Mouse (Mus musculus) olfactory bulb, adult 2 months (tissue): Measurements from ENCODE around the gene Pofut1.
"Not testable (repeated sequence)": the region's sequence is repeated elsewhere in the genome, so short reads cannot be mapped to it uniquely, and the experiment has no call there.

Experiments used
- CTCF ChIP-seq: fragments of 200-500 bp; IDR thresholded peaks from 2 replicates; pipeline ENCODE4 v1.5.1; 2012; ENCODE audit warnings: low read depth, mild to moderate bottlenecking, low read length, moderate library complexity; ENCODE audit not compliant: insufficient read depth
- POLR2A ChIP-seq: fragments of 200-500 bp; IDR thresholded peaks from 2 replicates; pipeline ENCODE4 v1.6.1; 2012; ENCODE audit warnings: mild to moderate bottlenecking, low read depth, low read length, moderate library complexity; ENCODE audit not compliant: insufficient read depth

- TF ChIP-seq POLR2A, CTCF: not testable (repeated sequence)
Observed at GRCm38 (mm10) chr2:153275577-153275976, 34.2 kb downstream of the Pofut1 start.
